Mouse (Mus musculus): ENCODE results near the gene Fam133b. TPM values are rescaled to one million over a fixed set of nuclear protein-coding genes. Genes with fewer than 3 reads are reported as not detected.
"Not testable (repeated sequence)": the region's sequence is repeated elsewhere in the genome, so short reads cannot be mapped to it uniquely, and the experiment has no call there.

The Fam133b gene
- total RNA-seq, 1 experiment from 2014 or later = 30.1 TPM

- peak; percentile 21 for DNase-seq
Measured at GRCm38 (mm10) chr5:3600298-3600697, 56.7 kb downstream of the Fam133b start.

DNA sequence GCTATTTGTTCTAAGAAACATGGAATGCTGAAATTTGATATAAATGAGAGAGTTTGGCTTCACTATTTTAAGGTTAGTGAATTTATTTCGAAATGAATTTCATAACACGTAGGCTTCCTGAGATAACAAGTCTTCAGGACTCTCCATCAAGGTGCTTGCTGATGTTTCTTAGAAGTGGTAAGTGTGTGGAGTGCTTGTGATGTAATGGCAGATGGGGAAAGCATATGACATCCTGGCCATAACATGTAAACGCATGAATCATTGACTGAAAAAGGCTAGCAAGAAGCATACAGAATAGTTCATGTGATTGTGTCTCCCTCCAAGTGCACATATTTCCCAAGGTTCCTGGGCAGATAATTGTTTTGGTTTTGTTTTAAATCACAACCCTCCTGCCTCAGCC is 57.2 kb downstream of the Fam133b start:
- no peak for DNase-seq

DNA sequence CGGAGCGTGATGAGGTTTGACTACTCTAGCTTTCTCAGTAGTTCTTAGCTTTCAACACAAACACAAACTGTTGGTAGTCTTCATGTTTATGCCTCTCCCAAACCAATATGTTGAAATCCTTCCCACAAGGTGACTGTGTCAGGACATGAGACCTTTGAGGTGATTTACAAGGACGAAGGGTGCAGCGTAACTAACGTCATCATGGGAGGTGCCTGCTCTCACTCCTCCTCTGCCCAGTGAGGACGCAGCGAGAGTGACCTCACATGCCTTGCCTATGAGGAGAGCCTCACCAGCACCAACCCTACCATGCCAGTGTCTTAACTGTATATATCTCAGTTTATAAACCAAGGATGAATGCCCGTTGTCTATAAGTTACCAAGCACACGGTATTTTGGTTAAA is 63.5 kb downstream of the Fam133b start:
- peak; percentile 41 for DNase-seq

- peak; percentile 18 for DNase-seq
Measured at GRCm38 (mm10) chr5:3609241-3609640, 65.6 kb downstream of the Fam133b start.

DNA sequence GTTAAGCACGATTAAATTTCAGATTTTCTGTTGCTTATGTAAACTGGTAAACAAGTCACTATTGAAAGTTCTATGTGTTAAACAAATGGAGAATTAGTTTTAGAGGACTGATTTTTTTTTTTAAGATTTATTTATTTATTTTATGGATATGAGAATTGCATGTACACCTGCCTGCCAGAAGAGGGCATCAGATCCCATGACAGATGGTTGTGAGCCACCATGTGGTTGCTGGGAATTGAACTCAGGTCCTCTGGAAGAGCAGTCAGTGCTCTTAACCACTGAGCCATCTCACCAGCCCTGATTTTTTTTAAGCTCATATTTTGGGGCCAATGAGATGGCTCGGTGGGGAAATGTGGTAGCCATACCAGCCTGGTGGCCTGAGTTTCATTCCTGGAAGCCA is 68.2 kb downstream of the Fam133b start:
- DNase-seq = not testable (repeated sequence)

Other genes with a start within 250 kb of the Fam133b start
- gene Cdk6, start 202.3 kb upstream of the Fam133b start, total RNA-seq (2021) = 23.4 and 28.0 TPM in 2 replicates
- gene 1700109H08Rik, start 27.7 kb downstream of the Fam133b start, total RNA-seq (2021) = 2.6 and 3.0 TPM in 2 replicates
- gene Pex1, start 52.2 kb downstream of the Fam133b start, total RNA-seq (2021) = 26.0 and 27.2 TPM in 2 replicates
- gene Rbm48, start 52.8 kb downstream of the Fam133b start, total RNA-seq (2021) = 6.3 and 14.8 TPM in 2 replicates
- gene Tmbim7, start 107.3 kb downstream of the Fam133b start, total RNA-seq (2021) = not detected in 2 replicates
- gene Gatad1, start 113.4 kb downstream of the Fam133b start, total RNA-seq (2021) = 145 and 146 TPM in 2 replicates